Mouse (Mus musculus): ENCODE results near the gene Pou3f3. TPM values are rescaled to one million over a fixed set of nuclear protein-coding genes. Genes with fewer than 3 reads are reported as not detected.

The Pou3f3 gene
- polyA plus RNA-seq, 2 experiments: 0.01 TPM; not detected in 1

- Histone ChIP-seq H3K9me3 (ENCODE audit: control insufficient read depth, low read length) (no peaks in the 10 kb centered on the region), H3K4me2 (ENCODE audit: low read depth) (no peak overlapping the region), H3K4me1 (replicated peaks; ENCODE audit: control insufficient read depth in 2 of 2, insufficient read depth in 2 of 2, low read length in 1 of 2) (no peaks in the 10 kb centered on the region), H3K4me3 (ENCODE audit: insufficient read depth in 1 of 2, low read depth in 2 of 2, low read length in 2 of 2) (no peak overlapping the region), H3K9ac (replicated peaks) (no peak overlapping the region), H3K27me3 (ENCODE audit: control insufficient read depth, insufficient read depth, low read length) (peaks cover 92% of the 10 kb centered on the region), H3K27ac (no peak overlapping the region), H3K36me3 (replicated peaks; ENCODE audit: control insufficient read depth, insufficient read depth, low read depth) (no peaks in the 10 kb centered on the region)
- ATAC-seq (ENCODE audit: insufficient read depth) (no peak), DNase-seq (ENCODE audit: low read depth in 3 of 3, low spot score in 3 of 3) (no peak)
- 4% methylated on average over 17 of the region's 17 CpGs for WGBS (ENCODE audit: insufficient replicate concordance)
- no peak for TF ChIP-seq CTCF (IDR thresholded peaks at IDR 0.05; ENCODE audit: low read depth)
- no peak for TF ChIP-seq EP300 (IDR thresholded peaks at IDR 0.05; ENCODE audit: low read depth)
Observed at GRCm38 (mm10) chr1:42704981-42705810, 9.6 kb downstream of the Pou3f3 start.

- TF ChIP-seq EP300 (IDR thresholded peaks at IDR 0.05; ENCODE audit: low read depth) (no peak), CTCF (IDR thresholded peaks at IDR 0.05; ENCODE audit: low read depth) (no peak)
- Histone ChIP-seq H3K4me2 (ENCODE audit: low read depth) (no peak overlapping the region), H3K27ac (no peak overlapping the region), H3K9ac (replicated peaks) (no peak overlapping the region), H3K4me3 (ENCODE audit: insufficient read depth in 1 of 2, low read depth in 2 of 2, low read length in 2 of 2) (no peak overlapping the region), H3K9me3 (ENCODE audit: control insufficient read depth, low read length) (no peaks in the 10 kb centered on the region), H3K36me3 (replicated peaks; ENCODE audit: control insufficient read depth, insufficient read depth, low read depth) (no peaks in the 10 kb centered on the region), H3K4me1 (replicated peaks; ENCODE audit: control insufficient read depth in 2 of 2, insufficient read depth in 2 of 2, low read length in 1 of 2) (no peaks in the 10 kb centered on the region), H3K27me3 (ENCODE audit: control insufficient read depth, insufficient read depth, low read length) (peaks cover 92% of the 10 kb centered on the region)
- 3% methylated on average over 8 of the region's 8 CpGs for WGBS (ENCODE audit: insufficient replicate concordance)
- DNase-seq (ENCODE audit: low read depth in 3 of 3, low spot score in 3 of 3) (no peak), ATAC-seq (ENCODE audit: insufficient read depth) (no peak)
Observed at GRCm38 (mm10) chr1:42705811-42706160, 10.2 kb downstream of the Pou3f3 start.

GRCm38 (mm10) chr1:42707196-42707595, 11.6 kb downstream of the Pou3f3 start:
- no peak overlapping the region for H3K4me2 ChIP-seq (ENCODE audit: low read depth)
- no peaks in the 10 kb centered on the region for H3K36me3 ChIP-seq (replicated peaks; ENCODE audit: control insufficient read depth, insufficient read depth, low read depth)
- no peak for DNase-seq (ENCODE audit: low read depth in 3 of 3, low spot score in 3 of 3)
- H3K4me3 ChIP-seq (ENCODE audit: insufficient read depth in 1 of 2, low read depth in 2 of 2, low read length in 2 of 2): no peak overlapping the region
- H3K9ac ChIP-seq (replicated peaks): no peak overlapping the region
- no peak for ATAC-seq (ENCODE audit: insufficient read depth)
- H3K27ac ChIP-seq: no peak overlapping the region
- no peaks in the 10 kb centered on the region for H3K4me1 ChIP-seq (replicated peaks; ENCODE audit: control insufficient read depth in 2 of 2, insufficient read depth in 2 of 2, low read length in 1 of 2)
- 4% methylated on average over 5 of the region's 5 CpGs for WGBS (ENCODE audit: insufficient replicate concordance)
- no peaks in the 10 kb centered on the region for H3K9me3 ChIP-seq (ENCODE audit: control insufficient read depth, low read length)
- peaks cover 94% of the 10 kb centered on the region for H3K27me3 ChIP-seq (ENCODE audit: control insufficient read depth, insufficient read depth, low read length)
- no peak for TF ChIP-seq CTCF (IDR thresholded peaks at IDR 0.05; ENCODE audit: low read depth)
- TF ChIP-seq EP300 (IDR thresholded peaks at IDR 0.05; ENCODE audit: low read depth): no peak

GRCm38 (mm10) chr1:42707611-42708130, 12.1 kb downstream of the Pou3f3 start:
- Histone ChIP-seq H3K9ac (replicated peaks) (no peak overlapping the region), H3K4me1 (replicated peaks; ENCODE audit: control insufficient read depth in 2 of 2, insufficient read depth in 2 of 2, low read length in 1 of 2) (no peaks in the 10 kb centered on the region), H3K27ac (no peak overlapping the region), H3K4me3 (ENCODE audit: insufficient read depth in 1 of 2, low read depth in 2 of 2, low read length in 2 of 2) (no peak overlapping the region), H3K27me3 (ENCODE audit: control insufficient read depth, insufficient read depth, low read length) (peaks cover 96% of the 10 kb centered on the region), H3K4me2 (ENCODE audit: low read depth) (no peak overlapping the region), H3K9me3 (ENCODE audit: control insufficient read depth, low read length) (no peaks in the 10 kb centered on the region), H3K36me3 (replicated peaks; ENCODE audit: control insufficient read depth, insufficient read depth, low read depth) (no peaks in the 10 kb centered on the region)
- ATAC-seq (ENCODE audit: insufficient read depth): no peak
- TF ChIP-seq CTCF (IDR thresholded peaks at IDR 0.05; ENCODE audit: low read depth): no peak
- TF ChIP-seq EP300 (IDR thresholded peaks at IDR 0.05; ENCODE audit: low read depth): no peak
- WGBS (ENCODE audit: insufficient replicate concordance): 0% methylated on average over 4 of the region's 4 CpGs
- DNase-seq (ENCODE audit: low read depth in 3 of 3, low spot score in 3 of 3): no peak

- no peaks in the 10 kb centered on the region for H3K9me3 ChIP-seq (ENCODE audit: control insufficient read depth, low read length)
- H3K4me2 ChIP-seq (ENCODE audit: low read depth): no peak overlapping the region
- DNase-seq (ENCODE audit: low read depth in 3 of 3, low spot score in 3 of 3) (no peak), ATAC-seq (ENCODE audit: insufficient read depth) (no peak)
- TF ChIP-seq EP300 (IDR thresholded peaks at IDR 0.05; ENCODE audit: low read depth): no peak
- no peak for TF ChIP-seq CTCF (IDR thresholded peaks at IDR 0.05; ENCODE audit: low read depth)
- H3K4me1 ChIP-seq (replicated peaks; ENCODE audit: control insufficient read depth in 2 of 2, insufficient read depth in 2 of 2, low read length in 1 of 2): no peaks in the 10 kb centered on the region
- peaks cover 96% of the 10 kb centered on the region for H3K27me3 ChIP-seq (ENCODE audit: control insufficient read depth, insufficient read depth, low read length)
- 19% methylated on average over 1 of the region's 1 CpGs for WGBS (ENCODE audit: insufficient replicate concordance)
- H3K9ac ChIP-seq (replicated peaks): no peak overlapping the region
- H3K27ac ChIP-seq: no peak overlapping the region
- no peak overlapping the region for H3K4me3 ChIP-seq (ENCODE audit: insufficient read depth in 1 of 2, low read depth in 2 of 2, low read length in 2 of 2)
- H3K36me3 ChIP-seq (replicated peaks; ENCODE audit: control insufficient read depth, insufficient read depth, low read depth): no peaks in the 10 kb centered on the region
Observed at GRCm38 (mm10) chr1:42709024-42709423, 13.5 kb downstream of the Pou3f3 start.

Data from liver, embryonic 14.5 days (tissue).